Mouse (Mus musculus) forebrain, embryonic 14.5 days (tissue): ENCODE data around the gene P2ry10b. TPM values are rescaled to one million over a fixed set of nuclear protein-coding genes. Genes with fewer than 3 reads are reported as not detected.
A peak's percentile ranks its signal among the peaks of the same experiment; 100 is the strongest.

Source experiments
- ATAC-seq: fragments of 200-750 bp; cut with Nextera tagmentation; 2 replicates; pipeline ENCODE4 v1.8.0; 2017; ENCODE audit warnings: mild to moderate bottlenecking, moderate library complexity
- DNase-seq: peaks from one replicate; pipeline ENCODE4 v3.0.0-alpha.2; 2015; ENCODE audit warnings: low spot score
- H3K27ac ChIP-seq: fragments of 300-500 bp; sonication (generic); 2 replicates; pipeline ENCODE4 v1.5.1; 2014; ENCODE audit warnings: low read depth, mild to moderate bottlenecking, control low read depth, low read length, moderate library complexity
- H3K27me3 ChIP-seq: fragments of 300-500 bp; sonication (generic); replicated peaks from 2 replicates; pipeline ENCODE4 v1.6.1; 2014; ENCODE audit warnings: low read length, control low read depth, mixed read lengths; ENCODE audit not compliant: control insufficient read depth, insufficient read depth
- H3K36me3 ChIP-seq: fragments of 300-500 bp; sonication (generic); 2 replicates; pipeline ENCODE4 v1.6.1; 2014; ENCODE audit warnings: low read length, control low read depth; ENCODE audit not compliant: control insufficient read depth, insufficient read depth
- H3K4me1 ChIP-seq: fragments of 300-500 bp; sonication (generic); 2 replicates; pipeline ENCODE4 v1.6.1; 2014; ENCODE audit warnings: antibody characterized with exemption, low read length, control low read depth; ENCODE audit not compliant: control insufficient read depth, insufficient read depth
- H3K4me2 ChIP-seq: fragments of 300-500 bp; sonication (generic); 2 replicates; pipeline ENCODE4 v1.6.1; 2014; ENCODE audit warnings: mild to moderate bottlenecking, control low read depth, low read length
- H3K4me3 ChIP-seq: fragments of 300-500 bp; sonication (generic); 2 replicates; pipeline ENCODE4 v1.5.1; 2014; ENCODE audit warnings: low read depth, low read length, control low read depth
- H3K9ac ChIP-seq: fragments of 300-500 bp; sonication (generic); 2 replicates; pipeline ENCODE4 v1.6.1; 2014; ENCODE audit warnings: mild to moderate bottlenecking, low read length, control low read depth, moderate library complexity
- H3K9me3 ChIP-seq: fragments of 300-500 bp; sonication (generic); replicated peaks from 2 replicates; pipeline ENCODE4 v1.6.1; 2016; ENCODE audit warnings: low read length, control low read depth, mixed read lengths; ENCODE audit not compliant: control insufficient read depth
- WGBS: fragments of 180-500 bp; shearing (Covaris S2); extraction: QIAGEN DNeasy Blood & Tissue Kit; methylation state at CpG from one replicate; pipeline ENCODE4 v1.1.7; 2014; 5-methylcytosine and 5-hydroxymethylcytosine counted together
- polyA plus RNA-seq: library from polyadenylated mRNA; unstranded; fragments of >200 nt; fragmentation: Nextera tagmentation; extraction: Ambion mirVana; gene quantifications from 2 replicates; pipeline ENCODE4 v1.2.1, GENCODE M21; 2014

Gene P2ry10b
- 0.25 and 0.56 TPM in 2 replicates for polyA plus RNA-seq

DNA sequence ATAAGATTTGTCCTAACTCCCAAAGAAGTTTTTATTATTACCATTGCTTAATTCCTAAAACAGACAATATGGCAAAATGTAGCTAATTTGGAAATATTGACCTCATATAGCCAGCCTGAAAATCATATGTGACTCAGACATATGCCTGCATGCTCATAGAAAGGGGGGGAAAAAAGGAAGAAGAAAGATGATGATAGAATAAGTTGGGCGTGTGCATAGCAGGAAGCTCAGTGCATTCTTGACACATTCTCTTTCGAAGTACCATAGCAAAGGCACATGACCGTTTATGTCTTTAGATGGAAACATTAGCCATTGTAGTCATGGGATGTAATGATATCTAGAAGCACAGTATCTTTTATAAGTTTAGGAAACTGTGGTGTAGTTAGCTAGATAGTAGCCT is at the start of gene P2ry10b:
P2ry10b (plus strand) TSS at position 247 of the 400 bp plus-strand sequence.
- DNase-seq (no peak), ATAC-seq (no peak)
- WGBS = 91% methylated on average over 3 of the region's 3 CpGs
- Histone ChIP-seq H3K4me3 (no peak within 1 kb of the TSS), H3K9me3 (no peaks in the 10 kb centered on the region), H3K4me2 (no peak within 1 kb of the TSS), H3K27ac (no peak within 1 kb of the TSS), H3K27me3 (no peaks in the 10 kb centered on the region), H3K36me3 (no peaks in the 10 kb centered on the region), H3K9ac (no peak within 1 kb of the TSS), H3K4me1 (no peaks in the 10 kb centered on the region)

DNA sequence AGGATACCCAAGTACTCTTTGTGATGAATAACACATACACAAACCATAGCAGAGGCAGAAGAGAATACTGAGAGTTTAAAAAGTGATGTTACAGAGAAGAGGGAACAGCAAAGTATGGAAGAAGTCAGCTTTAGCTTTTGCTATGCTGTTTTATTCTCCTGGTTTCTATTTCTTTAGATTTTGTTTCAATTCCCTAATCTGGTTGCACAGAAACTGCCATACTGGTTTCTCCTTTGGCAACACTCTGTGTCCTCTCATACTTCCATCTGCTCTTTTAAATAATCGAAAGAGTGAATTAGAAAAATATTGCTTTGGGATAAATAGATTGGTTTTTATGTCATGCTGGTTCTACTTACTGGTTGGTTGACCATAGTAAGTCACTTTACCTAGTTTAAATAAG is 32.4 kb upstream of the P2ry10b start:
- Histone ChIP-seq H3K36me3 (no peaks in the 10 kb centered on the region), H3K27me3 (no peaks in the 10 kb centered on the region), H3K4me2 (no peak overlapping the region), H3K4me1 (no peaks in the 10 kb centered on the region), H3K9me3 (no peaks in the 10 kb centered on the region), H3K9ac (no peak overlapping the region), H3K27ac (no peak overlapping the region), H3K4me3 (no peak overlapping the region)
- no peak for ATAC-seq
- DNase-seq = no peak
- 84% methylated on average over 1 of the region's 1 CpGs for WGBS

DNA sequence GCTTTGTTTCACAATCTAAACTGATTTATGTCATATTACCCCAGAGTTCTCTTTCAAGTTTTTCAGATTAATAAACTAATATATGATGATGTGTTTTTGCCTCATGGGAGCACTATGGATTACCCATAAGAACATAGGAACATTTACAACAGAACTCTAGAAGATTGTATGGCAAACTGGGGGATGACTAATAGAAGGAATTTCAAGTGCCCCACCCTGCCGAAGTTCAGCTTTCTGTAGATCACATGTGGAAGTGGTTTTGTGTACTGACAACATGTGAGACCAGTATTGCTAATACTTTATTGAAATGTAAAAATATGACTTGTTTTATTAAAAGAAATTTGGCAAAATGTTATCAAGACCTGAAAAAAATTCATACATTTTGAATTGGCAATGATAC is 31.7 kb upstream of the P2ry10b start:
- Histone ChIP-seq H3K9me3 (no peaks in the 10 kb centered on the region), H3K4me2 (no peak overlapping the region), H3K27ac (no peak overlapping the region), H3K27me3 (no peaks in the 10 kb centered on the region), H3K4me1 (no peaks in the 10 kb centered on the region), H3K36me3 (no peaks in the 10 kb centered on the region), H3K9ac (no peak overlapping the region), H3K4me3 (no peak overlapping the region)
- no peak for DNase-seq
- 86% methylated on average over 1 of the region's 1 CpGs for WGBS
- ATAC-seq = no peak

DNA sequence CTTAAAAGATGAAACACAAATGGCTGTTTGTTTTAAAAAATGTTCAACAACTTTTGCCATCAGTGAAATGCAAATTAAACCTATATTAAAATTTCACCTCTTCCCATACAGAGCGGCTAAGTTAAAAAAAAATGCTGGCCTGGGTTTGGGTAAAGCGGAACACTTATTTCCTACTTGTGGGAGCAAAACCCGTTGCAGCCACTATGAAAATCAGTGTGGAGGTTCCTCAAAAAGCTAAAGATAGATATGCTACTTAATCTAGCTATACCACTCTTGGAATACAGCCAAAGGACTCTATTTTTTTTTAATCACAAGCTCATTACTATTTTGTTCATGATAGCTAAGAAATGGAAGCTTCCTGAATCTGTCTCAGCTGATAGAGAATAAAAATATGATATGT is 5.5 kb upstream of the P2ry10b start:
- H3K36me3 ChIP-seq = no peaks in the 10 kb centered on the region
- no peak overlapping the region for H3K4me3 ChIP-seq
- DNase-seq (no peak), ATAC-seq (no peak)
- H3K9me3 ChIP-seq = no peaks in the 10 kb centered on the region
- no peaks in the 10 kb centered on the region for H3K4me1 ChIP-seq
- no peak overlapping the region for H3K27ac ChIP-seq
- H3K9ac ChIP-seq = no peak overlapping the region
- WGBS = 85% methylated on average over 3 of the region's 3 CpGs
- H3K4me2 ChIP-seq = no peak overlapping the region
- no peaks in the 10 kb centered on the region for H3K27me3 ChIP-seq

DNA sequence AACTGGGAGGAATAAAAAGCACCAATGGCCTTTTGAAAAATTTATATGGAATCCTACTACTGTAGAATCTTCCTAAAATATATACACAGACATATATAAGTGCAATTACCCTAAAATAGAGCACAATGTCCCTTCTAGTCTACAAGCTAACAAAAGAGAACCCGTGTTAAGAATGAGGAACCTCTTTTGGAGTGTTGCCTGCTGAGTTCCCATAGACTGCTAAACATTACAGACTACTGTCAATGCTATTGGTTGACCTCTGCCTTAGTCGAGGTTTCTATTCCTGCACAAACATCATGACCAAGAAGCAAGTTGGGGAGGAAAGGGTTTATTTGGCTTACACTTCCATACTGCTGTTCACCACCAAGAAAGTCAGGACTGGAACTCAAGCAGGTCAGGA is 4.8 kb upstream of the P2ry10b start:
- no peak overlapping the region for H3K9ac ChIP-seq
- DNase-seq (no peak), ATAC-seq (no peak)
- no peaks in the 10 kb centered on the region for H3K27me3 ChIP-seq
- no peak overlapping the region for H3K4me2 ChIP-seq
- H3K4me3 ChIP-seq = no peak overlapping the region
- no peaks in the 10 kb centered on the region for H3K36me3 ChIP-seq
- H3K4me1 ChIP-seq = no peaks in the 10 kb centered on the region
- no peak overlapping the region for H3K27ac ChIP-seq
- WGBS = 70% methylated on average over 2 of the region's 2 CpGs
- no peaks in the 10 kb centered on the region for H3K9me3 ChIP-seq

DNA sequence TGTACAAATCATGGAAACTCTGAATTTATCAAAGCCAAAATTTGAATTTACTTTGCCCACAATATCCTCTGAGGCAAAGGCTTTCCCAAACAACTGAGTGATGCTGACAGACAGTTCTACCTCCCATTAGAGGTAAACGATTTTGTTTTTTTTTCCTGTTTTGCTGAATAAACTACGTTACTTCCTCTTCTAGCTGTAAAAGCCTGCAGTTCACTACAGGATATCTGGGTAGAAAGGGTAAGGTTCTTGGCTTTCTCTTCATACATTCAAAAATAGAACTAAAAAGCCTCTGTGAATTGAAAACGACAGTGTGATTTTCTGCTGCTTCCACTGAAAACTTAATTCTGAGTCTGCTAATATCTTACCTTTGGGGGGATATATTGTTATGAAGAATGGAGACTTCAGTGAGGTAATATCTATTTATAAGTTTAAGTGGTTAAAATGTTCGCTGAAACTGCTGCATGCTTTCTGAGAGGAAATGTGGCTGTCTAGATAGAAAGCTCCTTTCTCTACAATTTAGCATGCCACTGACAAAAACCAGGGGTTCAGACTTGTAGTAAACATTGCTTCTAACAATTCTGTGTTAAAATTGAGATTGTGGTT is 765 bp downstream of the P2ry10b start:
- no peak for ATAC-seq
- Histone ChIP-seq H3K27ac (no peak overlapping the region), H3K27me3 (no peaks in the 10 kb centered on the region), H3K4me2 (no peak overlapping the region), H3K4me3 (no peak overlapping the region), H3K36me3 (no peaks in the 10 kb centered on the region), H3K9me3 (no peaks in the 10 kb centered on the region), H3K9ac (no peak overlapping the region), H3K4me1 (no peaks in the 10 kb centered on the region)
- WGBS = 73% methylated on average over 4 of the region's 4 CpGs
- DNase-seq = no peak

DNA sequence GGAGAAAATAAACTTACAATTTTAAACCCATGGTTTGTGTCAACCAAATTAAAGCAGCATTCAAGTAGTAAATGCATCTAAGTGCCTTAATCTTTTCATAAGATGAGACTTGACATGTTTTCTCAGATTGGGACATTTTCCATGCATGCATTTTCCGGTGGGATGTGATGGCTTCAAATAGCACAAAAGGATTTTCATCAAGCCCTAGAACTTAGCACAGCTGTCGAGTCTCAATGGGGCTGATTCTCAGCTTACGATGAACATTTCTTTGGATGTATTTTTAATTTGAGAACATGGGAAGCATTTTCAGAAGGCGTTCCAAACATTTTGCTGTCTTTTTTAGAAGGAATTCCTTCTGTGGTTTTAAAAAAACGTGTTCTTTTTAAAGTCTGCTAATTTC is 1.3 kb downstream of the P2ry10b start:
- H3K4me1 ChIP-seq = no peaks in the 10 kb centered on the region
- DNase-seq = peak; percentile 0
- H3K9ac ChIP-seq = no peak overlapping the region
- H3K27me3 ChIP-seq = no peaks in the 10 kb centered on the region
- H3K4me3 ChIP-seq = no peak overlapping the region
- ATAC-seq = no peak
- no peak overlapping the region for H3K4me2 ChIP-seq
- H3K27ac ChIP-seq = no peak overlapping the region
- H3K9me3 ChIP-seq = no peaks in the 10 kb centered on the region
- H3K36me3 ChIP-seq = no peaks in the 10 kb centered on the region
- WGBS = 57% methylated on average over 5 of the region's 5 CpGs

DNA sequence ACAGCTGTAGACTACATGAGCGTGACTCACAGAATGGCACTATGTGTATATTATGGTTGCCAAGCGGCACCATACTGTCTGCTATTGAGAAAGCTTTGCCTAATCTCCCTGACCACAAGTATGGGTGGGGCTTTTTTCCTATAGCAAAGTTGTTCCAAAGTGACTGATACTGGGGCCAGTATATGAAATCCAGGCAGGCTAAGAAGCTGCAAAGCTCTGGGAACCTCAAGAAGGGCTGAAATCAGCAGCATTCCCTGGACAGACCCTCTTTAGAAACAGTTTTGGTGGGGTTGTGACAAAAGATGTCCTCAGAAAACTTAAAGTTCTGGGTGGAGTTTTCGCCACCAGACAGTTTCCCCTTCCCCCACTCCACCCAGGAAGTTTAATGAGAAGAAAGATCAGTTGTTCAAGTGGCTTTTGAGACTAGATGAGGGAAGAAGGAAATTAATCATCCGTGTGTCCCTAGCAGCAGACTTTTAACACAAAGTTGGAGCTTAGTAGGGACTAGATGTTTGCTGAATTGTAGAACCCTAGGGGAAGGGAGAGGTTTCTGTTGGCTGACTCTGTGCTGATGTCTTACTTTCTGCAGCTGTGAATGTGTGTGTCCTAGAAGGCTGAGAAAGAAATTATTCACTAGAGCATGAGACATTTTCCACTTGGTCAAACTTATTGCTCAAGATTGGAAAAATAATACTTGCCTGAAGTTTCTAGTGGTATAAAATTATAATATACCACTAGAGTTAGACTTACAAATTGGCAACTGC is 2.2 kb downstream of the P2ry10b start:
- 55% methylated on average over 4 of the region's 4 CpGs for WGBS
- ATAC-seq (no peak), DNase-seq (no peak)
- no peak overlapping the region for H3K4me3 ChIP-seq
- no peaks in the 10 kb centered on the region for H3K4me1 ChIP-seq
- no peak overlapping the region for H3K9ac ChIP-seq
- H3K27ac ChIP-seq = no peak overlapping the region
- no peaks in the 10 kb centered on the region for H3K9me3 ChIP-seq
- H3K36me3 ChIP-seq = no peaks in the 10 kb centered on the region
- no peaks in the 10 kb centered on the region for H3K27me3 ChIP-seq
- no peak overlapping the region for H3K4me2 ChIP-seq

DNA sequence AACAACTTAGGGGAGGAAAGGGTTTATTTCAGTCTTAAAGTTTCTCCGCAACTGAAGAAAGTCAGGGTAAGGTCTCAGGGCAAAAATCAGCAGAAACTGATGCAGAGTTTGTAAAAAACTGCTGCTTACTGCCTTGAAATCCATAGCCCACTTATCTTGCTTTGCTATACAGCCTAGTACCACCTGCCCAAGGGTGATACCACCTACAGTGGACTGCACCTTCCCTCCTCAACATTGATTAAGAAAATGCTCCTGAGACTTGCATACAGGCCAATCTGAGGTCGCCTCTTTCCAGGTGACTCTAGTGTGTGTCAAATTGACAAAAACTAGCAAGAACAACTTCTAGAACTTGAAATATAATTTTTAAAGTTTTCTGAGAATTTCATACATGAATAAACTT is 7.3 kb downstream of the P2ry10b start:
- DNase-seq = no peak
- WGBS = 74% methylated on average over 2 of the region's 2 CpGs
- ATAC-seq = no peak
- H3K27ac ChIP-seq = no peak overlapping the region
- H3K27me3 ChIP-seq = no peaks in the 10 kb centered on the region
- no peaks in the 10 kb centered on the region for H3K4me1 ChIP-seq
- no peaks in the 10 kb centered on the region for H3K36me3 ChIP-seq
- H3K4me3 ChIP-seq = no peak overlapping the region
- no peak overlapping the region for H3K9ac ChIP-seq
- no peak overlapping the region for H3K4me2 ChIP-seq
- no peaks in the 10 kb centered on the region for H3K9me3 ChIP-seq
